Mouse (Mus musculus): Measurements from ENCODE around the gene Prss30. TPM values are rescaled to one million over a fixed set of nuclear protein-coding genes. Genes with fewer than 3 reads are reported as not detected.

Prss30 gene
- total and polyA plus RNA-seq, 3 experiments: not detected

- TF ChIP-seq EP300 (IDR thresholded peaks at IDR 0.05; ENCODE audit: low read depth in 1 of 2, low read length in 2 of 2) (no peak), MXI1 (IDR thresholded peaks at IDR 0.05; ENCODE audit: low read depth, low read length) (no peak), CHD2 (IDR thresholded peaks at IDR 0.05; ENCODE audit: low read length) (no peak), POLR2AphosphoS2 (IDR thresholded peaks at IDR 0.05; ENCODE audit: low read length) (no peak), MAFK (IDR thresholded peaks at IDR 0.05; ENCODE audit: borderline replicate concordance, low read depth, low read length) (no peak), USF2 (IDR thresholded peaks at IDR 0.05; ENCODE audit: borderline replicate concordance in 1 of 2, insufficient read depth in 1 of 2, low read depth in 1 of 2, low read length in 2 of 2) (no peak), USF1 (IDR thresholded peaks at IDR 0.05; ENCODE audit: low read depth, low read length) (no peak), GABPA (IDR thresholded peaks at IDR 0.05; ENCODE audit: low read depth, low read length) (no peak)
- Histone ChIP-seq H3K9ac (ENCODE audit: control insufficient read depth, low read depth, low read length, poor library complexity, severe bottlenecking) (no peak overlapping the region), H3K4me1 (ENCODE audit: control insufficient read depth in 1 of 2, insufficient read depth in 2 of 2, low read length in 2 of 2) (peaks cover 0 to 6% of the 10 kb centered on the region in 2 experiments; a peak in 1 of 4 replicates), H3K27me3 (ENCODE audit: control insufficient read depth in 1 of 2, insufficient read depth in 2 of 2, low read length in 2 of 2) (no peaks in the 10 kb centered on the region; a peak in 3 of 4 replicates), H3K9me3 (replicated peaks; ENCODE audit: insufficient read depth, low read length) (no peaks in the 10 kb centered on the region), H3K79me2 (ENCODE audit: control insufficient read depth, insufficient read depth, low read length, poor library complexity) (no peaks in the 10 kb centered on the region), H3K27ac (ENCODE audit: control insufficient read depth, low read depth, low read length) (no peak overlapping the region), H3K4me3 (ENCODE audit: control insufficient read depth in 1 of 2, insufficient read depth in 1 of 2, low read depth in 2 of 2, low read length in 2 of 2) (no peak overlapping the region), H3K36me3 (ENCODE audit: control insufficient read depth in 1 of 2, insufficient read depth in 2 of 2, low read length in 2 of 2) (no peaks in the 10 kb centered on the region)
- DNase-seq (ENCODE audit: low read depth, low spot score): no peak
These were observed 41.2 kb upstream of the Prss30 start for GRCm38 (mm10) chr17:24021375-24022199.

- Histone ChIP-seq H3K4me1 (ENCODE audit: control insufficient read depth in 1 of 2, insufficient read depth in 2 of 2, low read length in 2 of 2) (peaks cover 0 to 6% of the 10 kb centered on the region in 2 experiments; a peak in 1 of 4 replicates), H3K36me3 (ENCODE audit: control insufficient read depth in 1 of 2, insufficient read depth in 2 of 2, low read length in 2 of 2) (no peaks in the 10 kb centered on the region), H3K79me2 (ENCODE audit: control insufficient read depth, insufficient read depth, low read length, poor library complexity) (no peaks in the 10 kb centered on the region), H3K9ac (ENCODE audit: control insufficient read depth, low read depth, low read length, poor library complexity, severe bottlenecking) (no peak overlapping the region), H3K27ac (ENCODE audit: control insufficient read depth, low read depth, low read length) (no peak overlapping the region), H3K4me3 (ENCODE audit: control insufficient read depth in 1 of 2, insufficient read depth in 1 of 2, low read depth in 2 of 2, low read length in 2 of 2) (no peak overlapping the region), H3K27me3 (ENCODE audit: control insufficient read depth in 1 of 2, insufficient read depth in 2 of 2, low read length in 2 of 2) (no peaks in the 10 kb centered on the region; a peak in 3 of 4 replicates), H3K9me3 (replicated peaks; ENCODE audit: insufficient read depth, low read length) (no peaks in the 10 kb centered on the region)
- DNase-seq (ENCODE audit: low read depth, low spot score): no peak
- TF ChIP-seq CHD1 (IDR thresholded peaks at IDR 0.05; ENCODE audit: low read depth, low read length): no peak
- no peak for TF ChIP-seq ETS1 (IDR thresholded peaks at IDR 0.05; ENCODE audit: low read depth, low read length)
- TF ChIP-seq POLR2AphosphoS5 (IDR thresholded peaks at IDR 0.05; ENCODE audit: borderline replicate concordance, low read depth, low read length): no peak
- no peak for TF ChIP-seq GABPA (IDR thresholded peaks at IDR 0.05; ENCODE audit: low read depth, low read length)
- no peak for TF ChIP-seq SMC3 (IDR thresholded peaks at IDR 0.05; ENCODE audit: low read depth, low read length)
- TF ChIP-seq TBP (IDR thresholded peaks at IDR 0.05; ENCODE audit: low read depth, low read length): no peak
- TF ChIP-seq RCOR1 (IDR thresholded peaks at IDR 0.05; ENCODE audit: low read depth, low read length): no peak
- no peak for TF ChIP-seq USF2 (IDR thresholded peaks at IDR 0.05; ENCODE audit: borderline replicate concordance in 1 of 2, insufficient read depth in 1 of 2, low read depth in 1 of 2, low read length in 2 of 2)
- no peak for TF ChIP-seq CHD2 (IDR thresholded peaks at IDR 0.05; ENCODE audit: low read length)
- TF ChIP-seq BHLHE40 (IDR thresholded peaks at IDR 0.05; ENCODE audit: borderline replicate concordance, low read depth, low read length): no peak
- TF ChIP-seq MYB (IDR thresholded peaks at IDR 0.05; ENCODE audit: low read depth, low read length): no peak
- TF ChIP-seq SIN3A (IDR thresholded peaks at IDR 0.05; ENCODE audit: low read length): no peak
- TF ChIP-seq ZMIZ1 (IDR thresholded peaks at IDR 0.05; ENCODE audit: low read depth, low read length): no peak
- no peak for TF ChIP-seq UBTF (IDR thresholded peaks at IDR 0.05; ENCODE audit: borderline replicate concordance, insufficient read depth, low read depth, low read length)
- TF ChIP-seq MEF2A (IDR thresholded peaks at IDR 0.05; ENCODE audit: extremely low read depth, insufficient replicate concordance, low read depth, low read length, poor library complexity, severe bottlenecking): no peak
- no peak for TF ChIP-seq USF1 (IDR thresholded peaks at IDR 0.05; ENCODE audit: low read depth, low read length)
- no peak for TF ChIP-seq POLR2A (IDR thresholded peaks at IDR 0.05; ENCODE audit: control insufficient read depth in 1 of 2, insufficient read depth in 1 of 2, low read depth in 1 of 2, low read length in 2 of 2, poor library complexity in 1 of 2)
- TF ChIP-seq MXI1 (IDR thresholded peaks at IDR 0.05; ENCODE audit: low read depth, low read length): no peak
These were observed 40.3 kb upstream of the Prss30 start for GRCm38 (mm10) chr17:24020696-24021095.

Data from MEL (cell line).